Mouse (Mus musculus) adrenal gland, adult 2 months (tissue): ENCODE measurements at regions not wholly inside any gene's neighbourhood (a gene's known extent, or its start where the extent isn't known, plus 50 kb on each side); places are given as distances from the start of the nearest gene placed in this dataset.
"Not testable (repeated sequence)": the region's sequence is repeated elsewhere in the genome, so short reads cannot be mapped to it uniquely, and the experiment has no call there.

ENCODE experiments used
- DNase-seq: peaks from one replicate; pipeline ENCODE4 v3.0.0; 2021

DNA sequence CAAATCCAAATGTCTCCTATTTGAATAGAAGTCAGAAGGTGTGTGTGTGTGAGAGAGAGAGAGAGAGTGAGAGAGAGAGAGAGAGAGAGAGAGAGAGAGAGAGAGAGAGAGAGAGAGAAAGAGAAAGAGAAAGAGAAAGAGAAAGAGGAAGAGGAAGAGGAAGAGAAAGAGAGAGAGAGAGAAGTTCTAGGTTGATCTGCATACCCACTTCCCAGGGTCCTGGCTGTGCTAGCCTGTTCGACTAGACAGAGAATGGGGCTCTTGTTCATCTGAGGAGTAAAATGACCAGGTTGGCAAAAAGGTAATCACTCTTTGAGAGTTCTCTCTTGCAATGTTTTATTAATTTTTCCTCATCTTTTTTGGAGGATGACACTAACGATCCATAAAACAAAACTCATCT, 257.5 kb upstream of the Pik3r1 start:
- DNase-seq: not testable (repeated sequence)

DNA sequence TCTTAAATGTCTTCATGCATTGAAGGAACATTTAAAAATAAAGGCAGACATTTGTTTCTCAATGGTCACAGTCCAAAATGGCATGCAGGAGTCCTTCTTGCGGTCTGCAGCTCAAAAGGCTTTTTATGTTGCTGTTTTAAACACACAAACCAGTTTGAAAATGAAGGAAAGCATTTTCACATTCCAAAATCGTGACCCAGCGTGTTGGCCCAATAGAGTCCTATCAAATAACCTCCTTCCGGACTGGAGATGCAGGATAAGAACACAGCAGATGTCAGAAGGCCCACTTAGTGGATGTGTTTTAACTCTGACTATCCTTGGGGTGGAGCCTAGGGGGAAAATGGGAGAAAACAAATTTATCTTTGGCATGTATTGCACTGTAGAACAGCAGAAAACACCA, 263.4 kb upstream of the Pik3r1 start:
- DNase-seq: no peak

DNA sequence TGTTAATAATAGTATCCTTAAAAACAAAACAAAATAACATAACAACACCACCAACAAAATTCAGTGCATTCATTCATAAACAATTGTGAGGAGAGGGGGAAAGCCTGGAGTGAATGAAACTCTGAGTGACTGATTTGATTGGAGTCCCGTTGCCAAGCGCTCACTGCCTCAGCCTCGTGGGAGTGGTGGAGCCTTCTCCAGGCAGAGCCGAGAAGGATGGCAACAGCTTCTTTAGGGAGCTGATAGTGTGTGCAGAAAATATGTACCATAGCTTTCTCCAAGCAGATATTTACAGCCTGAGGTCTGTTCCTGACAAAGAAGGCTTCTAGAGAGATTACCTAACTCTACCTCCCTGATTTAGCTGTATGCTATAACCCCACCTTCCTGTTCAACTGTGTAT, 266.5 kb upstream of the Pik3r1 start:
- no peak for DNase-seq

DNA sequence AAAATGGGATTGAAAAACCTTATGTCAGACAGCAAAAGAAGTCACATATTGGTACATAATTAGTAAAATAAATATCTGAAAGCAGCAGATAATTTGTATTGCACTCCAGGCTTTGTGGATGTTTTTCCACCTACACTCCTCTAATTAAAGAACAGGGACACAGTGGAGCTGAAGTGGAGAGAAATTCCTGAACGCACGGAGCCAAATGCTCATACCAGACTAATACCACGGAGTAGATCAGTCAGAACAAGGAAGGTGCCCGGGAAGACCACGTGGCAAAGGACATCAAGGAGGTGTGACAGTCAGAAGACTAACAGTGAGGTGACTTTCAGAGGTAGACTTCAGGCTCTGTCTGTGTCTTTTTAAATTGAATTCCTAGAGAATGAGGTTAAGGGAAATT, 268.0 kb upstream of the Pik3r1 start:
- DNase-seq: no peak

DNA sequence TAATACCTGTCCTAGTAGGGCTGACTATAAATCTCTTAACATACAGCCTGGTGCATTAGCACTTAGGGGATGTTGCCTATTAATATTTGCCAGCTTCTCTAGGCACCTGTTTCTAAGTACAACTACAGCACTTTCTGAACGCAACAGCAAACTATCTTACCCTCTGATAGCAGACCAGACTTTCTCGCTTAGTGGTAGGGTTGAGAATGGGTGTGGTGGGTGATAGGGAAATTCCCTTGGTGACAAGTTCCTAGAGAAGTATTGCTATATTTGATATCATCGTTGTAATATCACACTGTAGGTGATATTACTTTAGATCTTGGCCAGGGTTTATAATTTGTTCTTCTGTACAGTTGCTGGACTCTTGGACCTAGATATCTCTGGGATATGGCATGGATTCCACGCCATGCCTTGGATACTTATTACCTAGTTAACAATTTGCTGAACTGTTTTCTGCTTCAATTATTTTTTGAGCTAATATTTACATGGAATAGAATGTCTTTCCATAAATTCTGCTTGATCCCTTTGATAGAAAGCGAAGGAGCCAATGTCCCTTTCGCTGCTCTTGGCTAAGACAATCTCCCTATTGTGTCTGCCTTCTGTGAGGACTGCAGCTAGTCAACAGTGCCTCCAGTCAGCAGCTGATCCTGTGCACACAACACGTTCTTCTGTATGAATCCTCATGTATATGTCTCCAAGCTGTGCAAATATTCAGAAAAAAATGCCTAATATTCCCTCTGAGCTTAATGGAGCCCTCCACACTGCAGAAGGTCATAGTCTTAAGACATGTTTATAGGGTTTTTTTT, 269.0 kb upstream of the Pik3r1 start:
- DNase-seq: no peak

DNA sequence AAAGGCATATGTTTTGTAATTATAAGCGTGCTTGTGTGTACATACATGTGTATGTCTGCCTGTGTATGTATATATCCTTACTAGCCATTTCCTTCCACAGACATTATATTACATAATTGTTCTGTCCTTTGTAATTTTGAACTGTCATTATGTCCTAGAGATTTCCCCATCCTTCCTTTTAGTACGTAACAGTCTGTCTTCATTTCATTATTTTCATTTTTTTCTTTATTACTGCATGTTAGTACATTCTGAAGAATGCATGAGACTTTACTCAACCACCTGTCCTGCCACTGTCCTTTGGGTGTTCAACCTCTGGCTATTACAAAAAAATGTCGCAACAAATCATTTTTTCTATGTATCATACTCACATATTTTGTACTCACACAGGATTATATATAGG, 292.2 kb upstream of the Pik3r1 start:
- no peak for DNase-seq

DNA sequence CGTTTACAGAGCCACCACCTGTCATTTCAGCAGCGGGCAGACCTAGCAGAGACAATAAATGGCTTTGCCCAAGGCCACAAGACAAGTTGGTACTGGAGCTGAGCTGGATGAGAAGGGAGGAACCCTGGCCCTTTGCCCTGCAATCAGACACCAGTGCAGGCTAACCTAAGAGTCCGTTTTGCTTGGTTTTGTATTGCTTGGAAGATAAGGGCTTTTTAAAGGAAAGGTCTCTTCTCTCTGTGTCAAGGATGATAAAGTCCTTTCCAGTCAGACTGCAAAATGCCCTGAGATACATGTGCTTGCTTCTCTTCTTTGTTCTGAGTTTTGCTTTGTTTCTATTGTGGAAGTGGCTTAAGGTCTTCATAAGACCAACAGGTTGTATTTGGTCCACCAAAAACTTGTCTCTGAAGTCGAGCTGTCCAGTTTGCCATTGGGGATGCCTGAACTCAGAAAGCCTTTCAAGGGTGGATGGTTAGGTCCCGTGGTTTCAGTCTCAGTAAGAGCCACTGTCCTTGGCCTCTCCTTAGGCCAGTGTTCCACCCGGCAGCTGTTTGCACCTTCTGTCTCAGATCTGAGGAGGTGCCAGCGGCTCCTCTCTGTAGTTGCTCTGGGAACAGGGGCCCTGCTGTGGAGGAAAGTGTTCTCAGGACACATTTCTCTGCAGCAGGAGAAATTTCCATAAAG, 296.7 kb upstream of the Pik3r1 start:
- DNase-seq: peak; percentile 79

DNA sequence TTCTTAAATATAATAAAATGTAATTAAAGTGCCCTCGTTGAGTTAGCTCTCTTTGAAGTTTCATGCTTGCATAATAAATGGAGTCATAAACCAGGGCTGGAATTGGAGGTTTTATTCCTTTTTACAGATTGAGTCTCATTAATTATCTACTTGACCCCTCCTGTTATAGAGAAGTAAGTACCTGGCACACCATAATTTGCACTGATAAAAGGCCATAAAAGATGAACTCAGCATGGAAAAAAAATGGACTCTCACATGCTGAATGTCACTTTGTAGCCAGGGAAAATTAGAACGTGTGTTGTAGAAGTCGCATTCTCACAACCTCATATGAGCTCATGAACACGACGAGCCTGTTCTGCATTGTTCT, 297.2 kb upstream of the Pik3r1 start:
- DNase-seq: no peak

DNA sequence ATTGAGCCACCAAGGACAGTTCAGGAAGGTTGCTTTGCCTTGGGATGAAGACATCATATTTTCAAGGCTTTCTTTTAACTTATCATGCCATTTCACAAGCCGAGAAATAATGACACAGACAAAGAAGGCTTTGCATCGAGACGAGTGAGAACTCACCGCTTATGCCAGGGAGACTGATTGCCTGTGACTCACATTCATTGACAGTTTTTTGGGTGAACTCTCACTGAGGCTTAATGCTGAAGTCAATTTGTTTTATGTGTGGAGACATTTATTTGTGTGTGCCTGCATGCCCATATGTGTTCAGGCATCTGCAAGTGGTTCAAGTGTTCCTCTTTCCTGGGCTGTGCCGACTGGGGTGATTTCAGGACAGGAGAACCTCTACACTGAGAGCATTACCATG, 297.8 kb upstream of the Pik3r1 start:
- peak; percentile 55 for DNase-seq

DNA sequence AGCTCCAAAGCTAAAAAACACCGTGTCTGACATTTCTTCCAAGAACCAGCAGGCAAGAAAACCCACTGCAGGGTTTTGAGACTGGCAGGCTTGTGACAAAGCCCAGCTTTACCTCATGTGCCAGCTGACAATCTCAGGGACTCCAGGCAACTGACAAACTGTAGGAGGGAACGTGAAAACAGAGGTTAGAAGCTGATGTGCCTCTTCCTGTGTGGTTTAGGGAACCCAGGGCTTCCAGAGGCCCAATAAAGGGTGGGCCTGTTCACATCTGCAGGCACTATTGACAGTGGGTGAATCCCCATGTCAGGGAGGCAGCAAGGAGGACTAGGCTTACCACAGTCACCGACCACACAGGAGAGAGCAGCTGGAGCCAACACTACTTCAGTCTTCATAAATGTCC, 302.7 kb upstream of the Pik3r1 start:
- DNase-seq: no peak

DNA sequence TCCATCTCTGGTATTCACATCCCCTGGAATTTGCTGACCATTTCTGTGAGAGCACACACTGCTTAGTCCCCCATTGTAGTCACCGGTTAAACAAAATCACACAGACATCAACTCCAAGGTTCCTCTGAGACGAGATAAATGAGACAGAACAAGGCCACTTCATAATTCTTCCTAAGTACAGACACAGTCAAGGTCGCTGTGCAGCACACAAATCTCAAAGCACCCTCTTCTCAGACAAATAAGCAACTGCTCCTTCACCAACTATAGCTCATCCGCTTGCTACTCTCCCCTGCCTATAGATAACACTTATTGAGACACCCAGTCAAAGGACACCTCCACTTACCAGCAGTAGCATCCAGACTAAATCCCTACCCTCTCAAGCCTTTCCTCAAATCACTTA, 304.3 kb upstream of the Pik3r1 start:
- DNase-seq: peak; percentile 65

DNA sequence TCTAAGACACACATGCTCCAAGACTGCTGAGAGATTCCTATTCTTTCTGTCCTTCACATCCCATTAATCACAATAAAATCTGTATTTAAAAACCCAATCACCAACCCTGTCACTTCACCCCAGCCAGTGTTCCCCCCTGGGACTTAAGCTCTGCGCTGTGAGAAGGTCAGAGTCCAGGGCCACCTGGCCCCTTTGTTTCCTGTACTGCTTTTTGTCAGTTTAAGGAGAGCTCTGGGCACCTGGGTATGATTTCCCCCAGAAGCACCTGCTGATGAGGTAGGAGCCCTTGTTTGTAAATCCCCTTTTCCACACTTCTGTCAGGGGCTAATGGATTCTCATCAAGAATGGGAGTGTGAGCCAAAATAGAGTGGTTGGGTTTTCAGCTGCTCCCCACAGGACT, 319.7 kb upstream of the Pik3r1 start:
- no peak for DNase-seq

DNA sequence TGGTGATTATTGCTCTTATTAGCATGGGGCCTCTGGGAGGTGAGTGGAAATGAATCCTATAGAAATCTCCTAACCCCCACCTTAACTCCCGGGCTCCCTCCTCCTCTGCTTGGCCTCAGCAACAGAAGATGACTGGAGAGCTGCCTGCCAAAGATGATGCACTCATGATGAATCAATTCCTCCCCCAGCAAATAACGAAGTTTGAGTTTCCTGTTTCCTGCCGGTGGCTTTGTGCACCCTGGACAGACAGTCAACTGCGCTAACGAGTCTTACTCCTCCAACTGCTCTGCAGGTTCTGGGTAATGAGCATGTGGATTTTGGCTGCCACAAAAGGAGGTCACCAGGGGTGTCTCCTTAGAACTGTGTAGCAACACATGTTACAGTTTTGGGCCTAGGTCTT, 321.5 kb upstream of the Pik3r1 start:
- DNase-seq: no peak

DNA sequence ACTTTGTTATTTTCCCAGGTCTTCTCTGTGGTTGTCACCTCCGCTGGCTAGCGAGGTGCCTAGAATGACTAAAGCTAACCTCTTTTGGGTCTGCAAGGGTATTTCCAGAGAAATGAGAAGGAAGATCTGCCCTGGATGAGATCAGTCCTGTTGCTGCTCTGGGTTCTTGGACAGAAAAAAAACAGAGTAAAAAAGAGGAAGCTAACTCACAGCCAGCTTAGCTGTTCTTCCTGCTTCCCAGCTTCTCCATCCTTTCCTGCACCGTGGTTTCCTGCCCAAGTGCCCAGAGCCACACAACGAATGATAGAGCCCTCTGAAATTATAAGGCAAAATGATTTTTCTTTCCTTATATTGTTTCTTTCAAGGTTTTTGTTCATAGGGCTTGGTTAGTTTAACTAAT, 326.2 kb upstream of the Pik3r1 start:
- no peak for DNase-seq

DNA sequence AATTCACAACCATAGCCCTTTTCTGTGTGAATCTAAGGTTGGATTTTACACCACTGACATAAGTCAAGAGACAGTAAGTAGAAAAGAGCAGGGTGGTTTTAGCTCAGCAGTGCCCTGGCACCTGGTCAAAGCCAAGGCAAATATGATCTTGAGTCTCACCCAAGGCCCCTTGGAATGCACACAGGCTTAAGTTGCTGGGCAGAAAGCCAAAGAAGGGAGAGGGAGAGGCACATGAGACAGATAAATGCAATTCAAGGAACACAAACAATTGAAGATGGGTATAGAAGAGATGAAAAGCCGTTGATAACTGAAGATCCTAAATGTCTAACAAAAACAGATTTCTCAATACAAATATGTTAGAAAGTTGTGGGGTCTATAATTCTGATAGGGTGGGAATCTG, 335.1 kb upstream of the Pik3r1 start:
- no peak for DNase-seq

DNA sequence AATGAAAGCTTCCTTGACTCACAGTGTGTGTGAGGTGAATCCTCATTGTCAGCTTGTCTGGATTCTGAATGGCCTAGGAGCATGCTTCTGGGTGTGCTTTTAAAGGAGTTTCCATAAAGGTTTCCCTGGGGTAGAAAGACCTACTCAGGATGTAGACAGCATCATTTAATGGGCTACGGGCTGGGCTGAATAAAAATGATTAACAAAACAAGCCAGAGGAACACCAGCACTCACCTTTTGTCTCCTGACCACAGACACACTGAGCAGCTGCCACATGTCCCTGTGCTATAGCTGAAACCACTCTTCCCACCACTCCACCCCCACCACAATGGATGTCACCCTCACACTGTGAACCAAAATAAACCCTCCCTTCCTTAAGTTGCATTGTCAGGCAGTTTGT, 338.2 kb upstream of the Pik3r1 start:
- no peak for DNase-seq

DNA sequence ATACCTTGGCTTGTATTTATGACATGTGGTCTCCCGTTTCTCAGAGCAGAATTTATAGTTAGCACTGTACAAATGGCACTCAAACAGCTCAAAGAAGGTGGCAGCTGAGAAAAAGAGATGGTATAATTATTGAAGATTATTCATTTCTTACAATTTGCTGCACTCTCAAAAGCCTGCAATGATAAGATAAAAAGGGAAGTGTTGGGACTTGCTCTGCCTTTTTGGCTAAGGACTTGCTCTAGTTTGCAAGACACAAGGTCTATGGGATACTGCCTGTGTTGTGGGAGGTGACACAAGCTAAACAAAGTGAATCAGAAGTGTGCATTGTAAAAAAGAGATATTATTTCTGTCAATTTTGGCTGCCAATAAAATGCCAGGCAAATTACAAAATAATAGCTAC, 340.2 kb upstream of the Pik3r1 start:
- DNase-seq: no peak

DNA sequence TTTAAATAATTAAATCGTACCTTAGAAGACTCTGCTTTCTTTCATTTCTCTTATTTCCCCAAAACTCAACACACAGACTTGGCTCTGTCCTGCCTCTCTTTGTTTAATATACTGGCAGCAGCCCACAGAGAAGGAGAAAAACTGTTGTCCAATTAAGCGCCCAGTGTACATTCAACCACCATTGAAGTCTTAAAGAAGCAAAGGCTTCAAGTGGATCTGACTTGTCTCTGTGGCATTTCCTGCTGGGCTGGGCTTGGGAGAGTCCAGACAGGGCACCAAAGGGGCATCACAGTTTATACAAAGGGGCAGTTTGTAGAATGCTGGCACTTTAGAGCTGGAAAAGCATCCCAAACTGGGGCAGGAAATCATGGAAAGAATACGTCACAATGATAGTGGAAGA, 340.9 kb upstream of the Pik3r1 start:
- DNase-seq: no peak

DNA sequence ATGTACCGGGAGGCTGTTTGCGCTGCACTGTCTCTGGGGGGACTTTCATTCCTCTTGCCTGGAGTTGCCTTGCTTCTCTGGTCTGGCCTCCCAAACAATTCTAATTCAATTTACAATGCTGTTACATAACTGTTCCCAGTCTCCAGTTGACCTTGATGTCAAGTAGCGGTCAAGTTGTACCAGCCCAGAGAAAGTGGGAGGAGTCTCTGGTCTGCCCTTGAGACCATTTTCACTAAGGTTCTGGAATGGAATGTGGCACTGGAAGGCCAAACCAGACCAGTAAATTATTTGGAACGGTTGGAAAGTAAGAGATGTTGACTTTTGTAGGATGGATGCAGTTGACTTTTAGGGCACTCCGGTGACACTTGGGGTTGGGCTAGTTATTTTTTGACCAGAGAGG, 345.9 kb upstream of the Pik3r1 start:
- peak; percentile 64 for DNase-seq

DNA sequence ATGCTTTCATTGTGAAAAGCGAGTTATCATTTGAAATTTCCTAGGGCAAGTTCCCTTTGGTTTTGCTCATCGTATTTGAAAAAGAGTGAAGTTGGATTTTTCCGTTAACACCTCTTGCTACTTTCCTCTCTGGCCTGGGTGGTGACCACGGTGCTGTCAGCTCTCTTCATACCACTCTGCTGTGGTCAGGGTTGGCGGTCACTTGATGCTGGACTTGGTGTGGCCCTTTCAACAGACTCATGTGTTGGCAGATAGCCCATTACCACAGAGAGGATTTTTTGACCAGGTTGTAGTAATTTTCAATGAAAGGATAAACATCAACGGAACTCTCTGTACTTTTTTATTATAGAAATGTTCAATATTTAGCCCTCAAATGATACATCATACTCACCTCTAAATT, 354.3 kb upstream of the Pik3r1 start:
- DNase-seq: peak; percentile 10

DNA sequence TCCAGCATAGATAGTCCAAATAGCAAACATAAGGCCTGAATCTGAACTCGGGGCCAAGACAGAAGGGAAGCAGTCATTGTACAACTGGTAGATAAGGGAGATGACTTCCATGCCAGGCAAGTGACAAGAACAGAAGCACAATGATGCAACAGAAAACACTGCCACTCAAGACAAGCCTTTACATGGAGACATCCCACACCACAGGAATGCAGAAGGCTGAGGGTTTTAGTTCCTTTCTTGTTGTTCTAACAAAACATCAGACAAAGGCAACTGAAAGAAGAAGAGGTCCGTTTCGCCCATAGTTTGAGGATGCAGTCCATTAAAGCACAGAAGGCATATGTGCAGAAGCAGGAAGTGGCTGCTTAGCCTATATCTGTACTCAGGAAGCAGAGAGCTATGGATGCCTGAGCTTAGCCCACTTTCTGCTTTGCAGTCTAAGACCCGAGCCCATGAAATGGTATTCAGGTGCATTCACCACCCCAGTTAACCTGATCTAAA, 360.0 kb upstream of the Pik3r1 start:
- no peak for DNase-seq

DNA sequence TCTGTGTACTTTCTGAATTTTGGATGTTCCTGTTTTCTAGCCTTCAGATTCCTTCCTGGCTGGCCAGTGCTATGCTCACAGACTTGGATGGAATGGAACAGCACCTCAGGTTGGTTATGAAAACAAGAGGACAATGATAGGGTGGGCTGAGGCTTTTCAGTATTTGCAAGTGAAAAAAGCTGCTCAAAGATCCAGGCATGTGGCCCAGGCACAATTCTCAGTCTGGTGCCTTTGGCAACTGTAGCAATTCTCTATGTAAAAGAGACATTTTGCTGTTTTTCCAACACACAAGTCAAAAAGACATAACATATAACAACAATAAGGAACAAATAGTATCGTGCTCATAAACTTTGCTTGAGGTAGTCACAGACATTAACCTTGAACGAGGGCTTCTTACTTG, 363.4 kb upstream of the Pik3r1 start:
- no peak for DNase-seq

DNA sequence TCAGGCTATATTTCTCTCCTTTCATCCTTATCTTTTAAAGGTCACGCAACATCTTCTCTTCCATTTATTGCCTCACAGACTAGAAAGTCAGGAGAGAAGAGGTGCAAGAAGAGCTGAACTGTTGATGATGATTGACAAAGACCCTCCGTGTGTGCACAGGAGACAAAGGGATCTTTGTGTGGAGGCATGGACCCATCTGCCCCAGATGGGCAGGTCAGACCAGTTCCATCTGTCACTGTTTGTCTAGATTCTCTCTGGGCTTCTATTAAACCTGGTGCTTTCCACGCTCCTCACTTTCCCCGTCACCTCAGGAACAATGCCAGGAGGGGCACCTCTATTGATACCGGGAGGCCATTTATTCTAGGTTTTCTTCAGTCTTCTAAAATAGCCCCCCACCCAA, 364.1 kb upstream of the Pik3r1 start:
- DNase-seq: no peak

DNA sequence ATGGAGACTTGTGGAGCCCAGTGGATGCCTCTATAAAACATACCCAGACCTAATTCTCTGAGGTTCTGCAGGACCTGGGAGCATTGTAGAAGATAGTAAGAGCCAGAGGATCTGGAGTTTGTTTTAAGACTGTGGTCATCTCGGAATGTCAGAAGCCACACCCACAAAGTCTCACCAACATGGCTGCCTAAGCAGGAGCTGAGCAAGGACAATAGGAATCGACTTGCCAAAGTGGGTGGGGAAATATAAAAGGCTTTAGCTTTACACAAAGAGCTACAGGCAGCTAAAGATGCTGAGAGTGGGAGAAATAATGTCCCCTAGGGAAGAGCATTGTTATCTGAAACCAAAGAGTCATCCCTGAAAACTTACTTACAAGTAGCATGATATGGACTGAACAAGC, 364.7 kb upstream of the Pik3r1 start:
- no peak for DNase-seq
